Mouse (Mus musculus) naive thymus-derived CD4-positive, alpha-beta T cell, adult 2 months (primary cell): ENCODE measurements around the gene Olfr730.

Experiments
- DNase-seq: peaks from one replicate; pipeline ENCODE4 v3.0.0-alpha.2; 2011; ENCODE audit warnings: low read depth

The Olfr730 gene

DNA sequence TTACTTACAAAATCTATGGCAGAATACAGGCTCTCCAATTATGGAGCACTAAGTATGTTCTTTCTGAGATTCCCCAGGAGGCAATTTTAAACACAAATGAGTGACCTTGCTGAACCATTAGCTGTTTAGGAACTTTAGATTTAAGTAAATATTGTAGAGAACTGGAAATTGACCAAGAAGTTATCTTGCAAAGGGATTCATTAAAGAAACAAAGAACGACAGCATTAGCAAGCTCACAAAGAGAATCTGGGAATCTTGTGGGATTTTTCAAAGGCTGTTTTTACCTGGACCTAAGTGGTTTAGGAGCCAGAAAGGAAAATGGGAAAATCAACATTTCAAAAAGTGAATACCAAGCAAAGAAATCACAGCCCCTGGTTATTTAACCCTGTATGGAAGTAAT lies at the start of gene Olfr730:
Gene Olfr730 (minus strand): TSS at position 101 of the 400 bp plus-strand sequence.
- no peak for DNase-seq

DNA sequence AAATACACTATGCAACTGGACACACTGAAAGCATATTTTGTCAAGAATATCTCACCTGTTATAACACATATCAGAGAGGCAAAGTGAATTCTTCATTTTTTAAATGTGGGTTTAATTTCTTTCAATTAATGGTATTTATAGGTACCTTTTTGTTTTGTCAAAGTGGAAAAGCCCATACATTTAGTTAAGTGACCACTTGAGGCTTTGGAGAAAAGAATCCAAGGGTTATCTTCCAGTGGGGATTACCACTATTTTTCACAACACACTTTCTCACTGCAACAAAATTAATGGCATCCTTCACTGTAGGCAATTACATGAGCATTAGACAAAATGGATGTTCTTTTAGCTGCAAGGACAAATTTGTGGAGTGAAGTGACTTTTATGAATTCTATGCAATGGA lies 35.2 kb downstream of the Olfr730 start, which contains the start of gene Olfr729:
Gene Olfr729 (minus strand): TSS at position 101 of the 400 bp plus-strand sequence.
- DNase-seq = no peak

DNA sequence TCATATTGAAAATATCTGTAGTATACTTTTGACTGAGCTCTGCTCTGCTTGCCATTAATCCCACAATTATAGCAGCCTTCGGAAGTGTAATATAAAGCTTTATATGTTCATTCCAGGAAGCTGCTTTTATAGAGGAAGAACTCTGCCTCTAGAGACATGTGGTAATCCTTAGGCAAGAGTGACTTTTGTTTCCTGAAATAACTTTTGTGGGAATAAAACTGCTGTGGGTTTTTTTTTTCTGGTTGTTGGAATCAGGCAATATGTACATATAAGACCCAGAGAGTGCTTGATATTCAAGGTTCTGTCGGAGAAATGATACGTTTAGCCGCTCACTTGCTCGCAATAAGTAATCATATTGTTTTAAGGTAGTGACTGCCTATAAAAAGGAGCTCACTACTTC lies 45.4 kb downstream of the Olfr730 start, which contains the start of gene Olfr728:
Gene Olfr728 (minus strand): TSS at position 101 of the 400 bp plus-strand sequence.
- no peak for DNase-seq
